Mouse (Mus musculus): ENCODE data around the gene Mier3.

Mier3 gene

DNA sequence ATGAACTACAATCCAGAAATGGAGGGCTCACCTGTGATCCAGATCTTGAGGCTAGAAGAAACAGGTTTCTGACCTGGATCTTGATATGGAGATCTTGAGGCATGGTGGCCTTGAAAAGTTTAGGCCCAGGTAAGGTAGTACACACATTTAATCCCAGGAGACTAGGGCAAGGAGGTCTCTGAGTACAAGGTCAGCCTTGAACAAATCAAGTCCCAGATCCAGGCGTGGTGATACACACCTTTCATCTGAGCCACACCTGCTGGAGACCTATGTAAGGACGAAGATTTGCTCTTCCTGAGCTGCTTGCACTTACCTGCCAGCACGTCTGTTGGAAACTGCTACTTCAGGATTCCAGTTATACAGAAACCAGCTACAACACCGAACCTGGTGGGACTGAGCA, at the start of gene Mier3:
Gene Mier3 (plus strand): TSS at position 301 of the 400 bp plus-strand sequence.
- DNase-seq (ENCODE audit: low read depth, low spot score) = no peak

DNA sequence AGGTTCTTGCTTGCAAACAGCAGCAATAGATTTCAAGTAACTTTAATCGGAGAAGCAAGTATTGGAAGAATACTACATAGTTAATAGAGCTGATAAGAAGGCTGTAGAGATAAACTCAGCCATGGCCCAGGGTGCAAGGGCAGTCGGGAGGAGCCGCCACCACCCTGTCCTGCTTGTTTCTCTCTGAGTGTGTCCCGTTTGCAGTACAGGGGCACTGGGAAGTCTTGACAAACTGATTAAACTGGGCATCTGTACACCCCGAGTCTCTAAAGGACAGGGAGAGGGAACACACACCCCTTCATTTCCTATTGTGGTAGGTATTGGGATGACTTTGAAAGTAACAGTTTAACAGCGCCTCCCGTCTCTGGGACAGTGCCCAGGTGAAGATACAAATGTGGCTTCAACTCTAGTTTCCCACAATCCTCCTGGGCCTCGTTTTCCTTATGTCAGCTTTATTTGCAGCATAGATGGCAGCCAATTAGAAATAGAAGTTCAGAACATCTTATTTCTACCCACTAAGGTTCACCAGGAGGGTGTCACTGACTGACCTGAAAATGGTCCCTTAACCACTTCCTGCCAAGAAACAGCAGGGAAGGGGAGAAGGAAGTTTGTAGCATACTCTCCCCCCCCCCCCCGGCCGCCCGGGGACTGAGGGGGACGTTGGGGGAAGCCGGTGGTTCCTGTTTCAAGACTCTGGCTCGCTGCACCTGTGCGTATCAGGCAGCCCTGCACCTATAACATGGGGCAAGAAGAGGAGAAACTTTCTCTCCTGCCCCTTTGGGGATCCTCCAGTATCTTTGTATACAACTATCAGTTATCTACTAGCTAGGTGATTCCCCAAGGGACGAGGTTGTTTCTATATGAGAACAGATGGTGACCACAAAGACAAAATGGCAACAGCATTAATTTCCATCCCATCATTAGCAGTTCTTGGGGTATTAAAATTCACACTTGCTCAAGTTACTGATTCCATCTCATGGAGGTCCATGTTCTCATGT, 46.3 kb upstream of the Mier3 start:
- no peak for DNase-seq (ENCODE audit: low read depth, low spot score)

DNA sequence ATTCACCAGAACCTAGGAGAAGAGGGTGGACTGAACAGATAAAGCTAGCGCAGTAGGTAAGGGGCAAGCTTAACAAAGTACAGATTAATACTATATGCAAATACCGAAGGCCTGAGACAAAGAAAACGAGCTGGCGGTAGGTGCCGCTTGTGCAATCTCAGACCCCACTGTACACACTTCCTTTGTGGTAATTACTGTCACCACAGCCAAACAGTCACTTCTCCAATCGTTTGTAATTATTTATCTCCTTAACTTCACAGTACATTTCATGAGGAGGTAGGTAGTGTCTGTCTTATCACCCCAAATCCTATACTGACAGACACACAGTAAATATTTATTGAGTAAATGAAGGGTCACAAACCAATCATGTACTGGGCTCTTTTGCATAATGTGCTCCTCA, 40.5 kb upstream of the Mier3 start:
- no peak for DNase-seq (ENCODE audit: low read depth, low spot score)

DNA sequence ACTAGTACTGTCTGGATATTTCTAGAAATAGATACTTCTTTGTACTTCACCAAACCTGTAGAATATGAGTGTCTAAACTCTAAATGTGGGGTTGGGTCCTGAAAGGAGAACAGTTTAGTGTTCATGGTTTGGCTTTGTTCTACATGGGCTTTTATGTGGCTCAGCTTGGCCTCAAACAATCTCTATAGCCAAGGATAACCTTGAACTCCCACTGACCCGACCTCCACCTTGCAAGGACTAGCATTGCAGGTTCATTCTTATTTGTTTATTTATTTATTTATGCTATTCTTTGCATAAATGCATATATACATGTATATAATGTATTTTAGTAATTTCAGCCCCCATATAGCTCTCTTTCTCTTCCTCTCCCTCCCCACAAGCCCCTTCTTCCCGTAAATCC, 37.1 kb upstream of the Mier3 start:
- no peak for DNase-seq (ENCODE audit: low read depth, low spot score)

DNA sequence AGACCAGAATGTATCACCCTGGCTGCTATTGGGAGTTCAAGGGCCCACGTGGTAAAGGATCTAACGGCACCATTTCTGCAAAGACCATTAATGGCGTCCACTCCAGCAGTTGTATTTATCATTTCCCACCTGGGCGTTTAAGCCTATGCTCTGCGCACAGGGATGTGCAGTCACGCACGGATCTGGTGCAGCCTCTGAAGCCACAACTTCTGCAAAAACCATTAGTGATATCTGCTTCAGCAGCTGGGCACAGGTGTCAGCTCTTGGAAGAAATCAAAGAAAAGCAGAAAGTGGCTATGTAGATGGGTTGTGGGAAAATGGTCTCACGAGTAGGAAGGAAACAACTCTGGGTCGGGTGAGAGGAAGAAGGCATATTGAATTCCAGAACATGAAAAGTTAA, 34.6 kb upstream of the Mier3 start:
- DNase-seq (ENCODE audit: low read depth, low spot score) = no peak

DNA sequence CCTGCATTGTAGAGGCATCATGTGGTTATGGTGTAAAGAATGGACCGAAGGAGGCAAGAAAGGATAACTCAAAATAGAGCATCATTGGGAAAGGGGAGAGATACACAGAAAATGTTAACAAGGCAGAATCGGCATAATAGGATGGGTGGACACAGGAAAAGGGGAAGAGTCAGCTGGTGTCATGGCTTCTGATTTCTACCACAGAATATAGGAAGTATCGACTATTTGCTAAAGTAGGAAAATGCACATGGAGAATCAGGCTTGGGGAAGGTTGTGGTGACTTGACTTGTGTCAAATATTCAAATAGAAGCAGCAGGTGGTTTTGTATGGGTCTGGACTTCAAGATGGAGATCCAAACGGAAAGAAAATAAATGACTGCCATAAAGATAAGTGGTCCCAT, 33.5 kb upstream of the Mier3 start:
- no peak for DNase-seq (ENCODE audit: low read depth, low spot score)

DNA sequence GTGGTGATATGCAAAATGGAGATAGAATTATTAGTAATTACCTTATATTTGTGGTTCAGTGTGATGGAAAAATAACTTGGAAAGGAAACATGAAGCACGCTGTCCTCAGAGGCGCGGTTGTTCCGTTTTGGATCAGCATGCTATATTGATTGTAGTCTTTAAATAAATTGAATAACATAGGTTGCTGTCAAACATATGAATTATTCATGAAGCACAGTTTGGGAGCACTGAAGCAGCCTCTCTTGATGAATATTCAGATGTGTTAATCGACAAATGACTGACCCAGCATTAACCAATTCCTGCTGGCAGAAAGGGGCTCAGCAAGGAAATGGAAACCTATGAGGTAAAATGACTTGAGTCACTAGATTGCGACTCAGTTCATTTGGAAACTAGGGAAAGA, 29.8 kb upstream of the Mier3 start:
- DNase-seq (ENCODE audit: low read depth, low spot score) = no peak

DNA sequence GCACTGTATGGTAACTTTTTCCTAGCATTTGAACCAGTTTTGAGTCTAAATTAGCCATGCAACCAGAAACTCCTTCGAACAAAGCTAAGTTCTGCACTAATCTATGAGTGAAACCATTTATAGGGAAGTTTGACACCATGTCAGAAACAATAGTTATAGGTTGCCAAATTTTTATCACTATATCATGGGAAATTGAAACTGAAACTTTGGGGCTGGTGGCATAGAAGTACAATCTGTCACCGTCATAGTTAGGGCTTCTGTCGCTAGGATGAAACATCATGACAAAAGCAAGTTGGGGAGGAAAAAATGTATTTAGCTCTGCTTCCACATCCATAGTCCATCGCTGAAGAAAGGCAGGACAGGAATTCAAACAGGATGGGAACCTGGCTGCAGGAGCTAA, 25.5 kb upstream of the Mier3 start:
- DNase-seq (ENCODE audit: low read depth, low spot score) = no peak

DNA sequence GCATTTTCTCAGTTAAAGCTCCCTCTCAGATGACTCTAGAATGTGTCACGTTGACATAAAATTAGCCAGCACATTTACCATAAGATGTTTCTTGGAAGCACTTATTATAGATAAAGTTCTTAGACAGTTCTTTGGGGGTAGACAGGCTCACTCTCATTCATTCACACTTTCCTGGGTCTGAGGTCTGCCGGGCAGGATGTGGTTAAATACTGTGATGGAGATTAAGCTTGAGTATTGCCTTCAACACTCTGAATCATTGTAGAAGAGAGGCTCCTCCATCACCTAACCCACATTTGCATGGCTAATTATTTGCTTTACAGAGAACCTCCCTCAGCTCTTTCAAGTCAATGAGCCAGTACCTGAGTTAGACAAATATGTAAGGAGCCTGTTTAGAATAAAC, 24.9 kb upstream of the Mier3 start:
- DNase-seq (ENCODE audit: low read depth, low spot score) = no peak

DNA sequence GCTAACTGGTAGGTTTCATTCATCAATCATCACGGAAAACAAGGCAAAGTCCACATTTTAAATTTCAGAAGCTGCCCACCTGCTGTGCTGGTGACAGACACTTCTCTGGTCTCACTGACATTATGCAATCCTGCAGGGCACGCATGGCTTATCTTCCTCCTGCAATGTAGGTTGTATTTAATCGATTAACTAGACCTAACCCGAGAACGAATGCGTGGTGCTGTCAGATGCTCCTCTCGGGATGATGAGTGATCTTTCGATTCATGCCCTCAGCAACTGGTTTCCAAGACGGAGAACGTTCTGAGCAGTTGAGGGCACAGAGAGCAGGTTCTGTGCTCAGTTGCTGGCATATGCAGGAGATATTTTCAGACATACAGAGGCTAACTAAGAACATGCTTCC, 24.5 kb upstream of the Mier3 start:
- no peak for DNase-seq (ENCODE audit: low read depth, low spot score)

DNA sequence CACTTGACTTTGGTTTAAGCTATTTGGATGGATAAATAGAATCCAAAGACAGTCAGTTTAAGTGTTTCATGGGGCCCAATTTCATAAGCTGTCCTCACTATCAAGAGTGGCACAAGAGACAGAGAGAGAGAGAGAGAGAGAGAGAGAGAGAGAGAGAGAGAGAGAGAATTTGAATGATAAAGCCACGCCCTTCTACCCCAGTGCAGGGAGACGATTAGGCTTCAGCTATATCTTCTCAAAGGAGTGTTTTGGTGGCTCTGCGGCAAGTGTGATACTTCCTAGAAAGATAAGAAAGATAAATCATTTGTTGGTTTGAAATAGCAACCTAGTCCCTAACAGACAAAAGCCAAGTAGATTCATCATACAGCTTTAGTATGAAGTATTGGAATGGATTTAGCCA, 24.0 kb upstream of the Mier3 start:
- no peak for DNase-seq (ENCODE audit: low read depth, low spot score)

DNA sequence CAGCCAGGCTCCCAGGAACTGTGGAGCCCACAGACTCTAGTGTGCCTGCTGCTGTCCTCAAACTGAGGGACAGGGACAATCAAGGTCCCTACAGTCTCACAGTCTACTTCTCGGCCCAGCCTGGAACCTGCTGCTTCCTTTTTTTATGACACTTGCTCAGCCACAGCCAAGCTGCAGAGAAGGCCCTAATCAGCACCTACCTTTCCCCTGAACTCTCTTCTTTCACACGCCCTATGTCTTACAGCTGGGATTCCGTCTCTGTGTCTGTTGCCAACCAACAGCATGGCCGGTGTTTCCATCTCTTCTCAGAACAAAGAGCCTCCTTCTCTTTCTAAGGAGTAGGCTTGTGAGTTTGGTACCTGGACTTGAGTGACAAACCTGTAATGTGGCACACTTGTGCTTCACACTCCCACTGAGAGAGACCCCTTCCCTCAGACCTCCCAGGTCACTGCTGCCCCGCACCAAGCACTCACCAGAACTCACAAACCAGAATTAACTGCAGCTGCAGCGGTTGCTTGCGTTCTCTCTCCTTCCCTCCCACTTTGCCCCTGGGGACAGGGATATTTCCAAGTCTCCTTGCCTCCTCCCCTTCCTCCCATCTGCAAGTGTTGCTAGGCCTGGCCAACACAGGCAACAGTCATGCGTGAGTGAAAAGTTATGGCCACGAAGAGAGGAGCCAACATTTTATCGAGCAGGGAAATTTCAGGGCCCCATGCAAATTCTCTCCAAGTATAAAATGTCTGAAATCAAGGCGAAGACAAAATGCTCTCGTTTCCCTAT, 22.1 kb upstream of the Mier3 start:
- no peak for DNase-seq (ENCODE audit: low read depth, low spot score)

DNA sequence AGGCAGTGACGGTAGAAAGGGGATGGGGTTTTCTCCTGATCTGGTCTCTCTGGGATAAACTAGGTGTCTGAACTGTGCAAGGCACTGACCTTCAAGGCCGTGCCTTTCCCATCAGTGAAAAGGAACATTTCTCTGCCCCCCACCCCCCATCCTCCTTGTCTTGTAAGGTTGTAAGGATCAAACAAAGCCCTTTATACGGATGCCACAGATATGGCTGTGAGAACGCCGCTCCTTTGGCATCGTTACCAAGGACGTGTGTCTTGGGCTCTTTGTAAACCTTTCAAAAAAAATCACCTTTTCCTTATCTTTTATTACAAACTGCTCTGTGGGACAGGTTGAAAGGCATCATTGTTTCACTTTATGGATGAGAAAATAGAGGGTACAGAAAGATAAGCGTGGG, 21.3 kb upstream of the Mier3 start:
- no peak for DNase-seq (ENCODE audit: low read depth, low spot score)

DNA sequence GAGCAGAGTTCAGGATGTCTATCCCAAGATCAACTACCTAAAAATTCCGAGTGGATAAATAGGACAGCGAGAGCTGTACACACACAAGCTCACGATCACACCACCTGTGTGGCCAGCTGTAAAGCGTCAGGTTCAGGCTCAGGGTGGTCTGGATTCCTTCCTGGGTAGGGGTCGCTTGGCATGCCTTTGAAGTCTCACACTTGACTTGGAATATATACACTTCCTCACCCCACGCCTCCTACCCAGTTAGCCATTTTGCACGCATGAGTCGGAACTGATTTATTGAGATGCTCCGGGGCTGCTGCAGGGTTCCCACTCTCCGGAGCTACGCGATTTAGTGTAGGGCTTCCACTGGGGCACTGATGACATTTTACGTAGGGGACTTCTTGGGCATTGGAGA, 20.7 kb upstream of the Mier3 start:
- DNase-seq (ENCODE audit: low read depth, low spot score) = no peak

DNA sequence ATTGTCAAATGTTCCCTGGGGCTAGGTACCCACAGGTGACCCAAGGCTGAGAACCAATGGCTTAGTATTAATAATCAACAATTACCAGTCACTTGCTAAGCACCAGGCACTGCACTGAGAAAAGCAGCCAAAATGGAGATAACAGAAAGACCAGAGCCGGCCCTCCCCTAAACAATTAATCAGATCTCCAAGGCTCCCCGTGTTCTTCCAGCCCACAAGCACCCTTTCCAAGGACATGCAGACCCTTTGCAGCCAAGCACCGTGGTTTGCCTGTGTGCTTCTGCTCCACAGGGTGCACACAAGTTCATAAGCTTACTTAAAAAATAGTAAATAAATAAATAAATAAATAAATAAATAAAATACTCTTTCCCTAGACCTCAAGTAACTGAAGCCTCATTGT, 20.2 kb upstream of the Mier3 start:
- DNase-seq (ENCODE audit: low read depth, low spot score) = no peak

DNA sequence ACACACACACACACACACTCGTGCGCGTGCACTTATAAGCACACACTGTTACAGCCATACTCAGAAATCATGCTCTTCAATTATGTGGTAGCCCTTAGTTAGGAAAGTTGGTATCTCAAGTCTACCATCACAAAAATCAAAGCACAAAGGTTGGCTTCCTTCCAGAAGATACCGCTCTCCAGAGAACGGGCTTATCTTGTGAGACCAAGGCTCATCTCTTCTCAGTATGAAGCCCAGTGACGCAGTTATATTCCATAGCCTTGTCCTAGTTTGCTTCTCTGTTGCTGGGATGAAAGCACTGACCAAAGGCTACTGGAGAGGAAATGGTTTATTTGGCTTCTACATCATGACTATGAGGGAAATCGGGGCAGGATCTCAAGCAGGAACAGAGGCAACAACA, 12.8 kb upstream of the Mier3 start:
- no peak for DNase-seq (ENCODE audit: low read depth, low spot score)

DNA sequence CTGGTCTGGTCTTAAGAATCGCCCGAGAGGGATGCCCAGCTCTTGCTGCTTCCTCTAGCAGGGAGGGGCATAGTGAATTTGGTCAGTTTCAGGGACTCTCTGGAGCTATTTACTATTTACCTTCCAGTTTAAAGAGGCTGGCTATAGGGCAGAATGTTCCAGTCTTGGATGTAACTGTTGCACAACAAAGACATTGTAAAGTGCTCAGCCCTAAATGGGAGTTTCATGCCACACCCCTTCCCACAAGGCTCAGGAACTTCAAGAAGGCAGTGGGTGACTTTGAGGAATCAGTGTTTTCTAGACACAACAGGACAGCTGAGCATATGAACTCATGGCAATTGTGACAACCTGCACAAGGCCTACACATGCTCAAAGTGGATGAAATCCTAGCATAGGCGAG, 3.9 kb upstream of the Mier3 start:
- no peak for DNase-seq (ENCODE audit: low read depth, low spot score)

DNA sequence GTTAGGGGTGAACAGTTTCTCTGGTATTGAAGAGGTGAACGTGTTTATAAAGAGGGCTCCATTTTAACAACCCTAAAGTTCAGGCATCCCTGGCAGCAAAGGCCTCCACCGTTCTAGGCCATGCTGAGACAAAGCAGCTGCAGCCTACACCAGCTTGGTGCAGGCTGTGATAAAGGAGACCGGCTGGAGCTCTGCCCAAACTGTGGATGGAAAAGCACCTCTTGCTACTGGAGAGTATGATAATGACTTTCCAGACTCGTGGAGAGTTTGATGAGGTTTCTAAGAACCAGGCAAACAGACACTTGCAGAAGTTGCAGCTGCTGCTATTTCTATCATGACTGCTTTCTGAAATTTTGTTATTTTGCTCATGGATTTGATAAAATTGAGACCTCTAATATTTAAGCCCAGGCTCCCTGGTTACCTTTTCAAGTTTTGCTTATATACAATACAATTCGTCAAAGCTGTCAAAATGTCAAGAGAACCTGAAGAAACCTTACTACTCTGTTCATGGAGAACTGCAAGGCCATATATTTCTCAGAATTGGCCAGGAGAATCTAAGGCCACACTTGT, 3.4 kb downstream of the Mier3 start:
- DNase-seq (ENCODE audit: low read depth, low spot score) = no peak

DNA sequence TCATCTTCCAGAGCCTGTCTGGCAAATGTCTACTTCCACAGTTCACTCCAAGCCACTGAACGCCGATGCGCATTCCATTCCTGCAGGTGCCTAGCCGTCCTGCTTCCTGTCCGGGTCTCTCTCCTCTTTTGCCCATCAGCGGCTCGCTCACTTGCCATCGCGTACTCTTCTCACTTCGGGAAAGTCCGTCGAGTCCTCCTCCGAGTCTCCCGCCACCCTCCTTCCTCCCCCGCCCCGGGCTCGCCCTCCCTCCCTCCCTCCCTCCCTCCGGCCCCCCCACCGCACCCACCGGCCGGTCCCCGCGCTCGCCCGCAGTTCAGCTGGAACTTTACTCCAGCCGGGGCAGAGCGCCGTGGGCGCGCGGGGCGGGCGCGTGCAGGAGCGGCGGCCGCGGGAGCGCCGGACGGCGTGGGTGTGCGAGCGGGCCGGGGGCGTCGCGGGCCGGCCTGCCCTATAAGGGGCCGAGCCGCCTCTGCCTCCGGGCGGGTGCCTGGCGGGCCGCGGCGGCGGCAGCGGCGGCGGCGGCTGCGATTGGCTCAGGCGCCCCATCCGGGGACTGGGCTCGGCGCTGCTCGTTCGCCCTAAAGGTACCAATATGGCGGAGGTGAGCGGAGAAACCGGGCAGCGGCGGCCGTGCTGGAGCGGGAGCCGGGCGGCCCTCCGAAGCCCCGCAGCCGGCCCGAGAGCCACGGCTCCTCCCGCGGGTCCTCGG, 5.1 kb downstream of the Mier3 start:
- peak; percentile 50 for DNase-seq (ENCODE audit: low read depth, low spot score)

DNA sequence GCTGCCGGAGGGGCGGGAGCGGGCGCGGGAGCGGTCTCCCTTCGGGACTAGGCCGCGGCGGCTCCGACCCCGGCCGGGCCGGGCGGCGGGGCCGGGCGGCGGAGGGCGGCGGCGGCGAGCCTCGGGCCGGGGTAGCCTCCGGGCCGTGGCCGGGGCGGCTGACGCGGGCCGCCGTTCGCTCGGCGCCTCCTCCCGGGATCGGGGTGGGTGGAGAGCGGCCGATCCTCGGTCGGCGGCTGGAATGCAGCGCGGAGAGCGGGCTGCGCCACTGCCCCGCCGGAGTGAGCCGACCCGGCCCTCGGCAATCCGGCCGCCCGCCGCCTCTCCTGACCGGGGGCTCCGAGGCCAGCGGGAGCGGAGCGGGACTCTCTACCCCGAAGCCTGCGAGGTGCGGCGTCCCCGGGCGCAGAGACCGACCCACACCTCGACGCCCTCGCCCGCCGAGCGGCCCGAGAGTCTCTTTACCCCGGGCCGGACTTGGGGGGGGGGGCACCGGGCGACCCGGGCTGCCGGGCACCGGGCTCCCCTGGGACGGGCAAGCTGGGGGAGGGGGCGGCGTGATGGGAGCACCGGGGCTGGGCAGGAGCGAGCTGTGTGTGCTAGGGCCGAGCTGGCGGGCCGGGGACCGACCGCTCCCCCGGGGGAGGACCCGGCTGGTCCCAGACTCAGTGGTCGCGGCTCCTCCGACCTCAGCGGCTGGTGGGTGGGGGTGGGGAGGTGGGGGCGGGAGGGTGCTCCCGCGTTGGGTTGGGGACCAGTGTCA, 5.9 kb downstream of the Mier3 start:
- no peak for DNase-seq (ENCODE audit: low read depth, low spot score)

DNA sequence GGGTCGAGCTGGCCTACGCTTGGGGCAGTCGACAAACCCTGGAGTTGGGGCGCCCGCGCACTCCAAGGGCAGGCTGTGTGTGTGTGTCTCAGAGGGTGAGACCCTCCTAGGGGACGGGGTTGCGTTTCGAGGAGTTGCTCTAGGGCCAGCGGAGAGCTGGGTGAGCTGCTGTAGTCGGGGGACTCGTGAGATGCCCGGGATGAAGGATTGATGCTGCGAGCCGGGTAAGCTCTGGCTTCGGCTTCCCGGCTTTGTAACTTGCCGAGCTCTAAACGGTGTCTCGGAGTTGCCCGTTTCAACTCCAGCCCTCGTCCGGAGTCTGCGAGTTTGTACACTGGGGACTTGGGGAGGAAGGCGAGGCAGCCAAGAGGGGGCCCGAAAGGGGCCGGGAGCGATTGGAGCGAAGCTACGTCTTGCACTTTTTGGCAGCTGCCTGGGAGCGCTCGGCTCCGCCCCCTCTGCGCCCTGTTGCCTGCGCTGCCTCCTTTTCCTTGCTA, 6.6 kb downstream of the Mier3 start:
- DNase-seq (ENCODE audit: low read depth, low spot score) = no peak
